Mouse (Mus musculus): ENCODE results near the gene Kmo.

DNA sequence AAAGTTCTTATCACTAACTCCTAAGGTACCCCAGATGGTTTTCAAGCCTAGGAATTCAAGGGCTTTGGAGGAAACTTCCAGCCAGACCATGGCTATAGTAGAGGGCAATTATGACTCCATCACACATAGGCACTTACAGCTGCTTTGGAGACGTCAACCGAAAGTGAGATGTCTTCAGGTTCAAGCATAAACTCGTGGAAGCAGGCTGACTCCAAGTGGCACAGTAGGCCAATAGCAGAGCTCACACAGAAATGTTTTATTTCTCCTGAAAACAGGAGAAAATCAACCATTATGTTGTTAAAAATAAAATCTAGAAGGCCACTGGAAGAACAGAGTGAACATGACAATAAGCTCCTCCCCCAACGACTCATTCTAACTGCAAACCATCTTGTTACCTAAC lies 37.4 kb upstream of the Kmo start:
- TF ChIP-seq CTCF (IDR thresholded peaks at IDR 0.05; ENCODE audit: extremely low read depth, insufficient read depth, low read length) = peak; percentile 52
- TF ChIP-seq POLR2A (IDR thresholded peaks at IDR 0.05; ENCODE audit: extremely low read depth, insufficient read depth, low read length) = no peak
